Mouse (Mus musculus) layer of hippocampus, adult 11-12 months (tissue): Measurements from ENCODE around the gene Icam2.
A peak's percentile ranks its signal among the peaks of the same experiment; 100 is the strongest.
"Not testable (repeated sequence)": the region's sequence is repeated elsewhere in the genome, so short reads cannot be mapped to it uniquely, and the experiment has no call there.

Source experiments
- DNase-seq: peaks from one replicate; pipeline ENCODE4 v3.0.0; 2022; ENCODE audit warnings: low spot score

Icam2 gene

DNA sequence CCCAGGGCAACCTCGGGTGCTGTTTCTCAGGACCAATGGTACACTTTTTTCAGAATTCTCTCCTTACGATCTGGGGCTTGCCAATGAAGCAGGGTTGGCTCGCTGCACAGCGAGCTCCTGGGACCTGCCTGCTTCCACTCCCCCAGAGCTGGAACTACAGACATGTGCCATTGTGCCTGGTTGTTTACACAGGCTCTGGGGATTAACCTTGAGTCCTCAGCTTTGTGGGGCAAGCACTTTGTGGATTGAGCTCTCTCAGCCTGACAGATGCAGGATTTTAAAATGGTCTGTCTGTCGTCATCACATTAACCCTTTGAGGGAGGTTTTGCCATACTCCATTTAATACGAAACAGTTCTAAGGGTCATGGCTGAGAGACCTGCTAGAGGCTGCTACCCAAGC lies 43.0 kb downstream of the Icam2 start:
- DNase-seq, result no peak

DNA sequence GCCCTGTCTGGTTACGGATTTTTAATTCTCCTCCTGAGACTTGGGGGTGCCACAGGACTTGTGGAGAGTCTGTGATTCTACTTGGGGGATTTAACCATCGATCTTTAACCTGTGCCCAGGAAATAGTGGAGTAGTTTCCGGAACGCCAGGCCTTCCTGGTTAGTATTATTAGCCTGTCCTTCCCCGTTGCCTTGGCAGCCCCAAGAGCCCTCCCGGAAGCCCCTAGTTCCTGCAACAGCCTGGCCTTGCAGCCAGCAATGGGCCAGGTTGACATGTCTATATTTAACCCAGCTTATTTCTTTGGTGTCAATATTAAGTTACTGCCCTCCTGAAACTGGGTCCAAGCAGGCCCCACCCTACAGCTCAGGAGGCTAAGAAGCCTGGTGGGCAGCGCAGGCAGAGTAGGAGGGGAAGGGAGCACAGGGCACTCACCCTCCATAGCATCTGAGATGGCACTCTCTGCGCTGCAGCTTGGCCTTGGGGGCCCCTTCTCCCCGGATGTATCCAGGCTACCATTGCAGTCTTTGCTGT lies 46.8 kb downstream of the Icam2 start:
- DNase-seq, result no peak

DNA sequence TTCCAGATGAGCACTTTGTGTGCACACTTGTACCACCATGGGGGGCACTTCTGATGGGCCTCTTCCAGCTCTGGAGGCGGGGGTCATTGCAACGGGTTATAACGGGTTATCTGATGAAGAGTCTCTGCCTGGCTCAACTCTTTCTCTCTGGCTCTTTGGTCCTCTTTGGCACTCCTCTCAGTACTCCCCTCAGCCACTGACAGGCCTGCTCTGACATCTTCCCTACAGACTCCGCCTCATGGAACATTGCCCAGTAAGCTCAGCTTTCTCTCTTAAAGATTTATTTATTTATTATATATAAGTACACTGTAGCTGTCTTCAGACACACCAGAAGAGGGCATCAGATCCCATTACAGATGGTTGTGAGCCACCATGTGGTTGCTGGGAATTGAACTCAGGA lies 48.6 kb downstream of the Icam2 start:
- DNase-seq, result not testable (repeated sequence)

- no peak for DNase-seq
Observed at GRCm38 (mm10) chr11:106338870-106339269, 49.0 kb downstream of the Icam2 start.

DNA sequence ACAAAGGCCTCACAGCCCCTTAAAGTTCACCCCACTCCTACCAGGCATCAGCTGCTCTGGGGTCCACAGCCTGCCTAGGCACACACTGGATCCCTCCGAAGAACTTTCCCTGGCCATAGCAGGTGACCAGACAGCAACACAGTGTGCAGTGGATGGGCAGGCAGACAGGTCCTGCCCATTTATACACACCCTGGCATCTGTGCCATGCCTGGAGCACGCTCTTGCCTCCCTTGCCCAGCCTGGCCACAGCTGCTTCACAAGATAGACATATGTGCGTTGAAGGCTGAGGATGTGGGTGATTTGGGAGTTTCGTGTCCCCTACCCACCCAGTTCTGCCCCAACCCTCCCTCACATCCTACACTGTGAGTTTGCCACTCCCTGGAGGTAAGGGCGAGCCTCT lies 49.8 kb downstream of the Icam2 start:
- no peak for DNase-seq

DNA sequence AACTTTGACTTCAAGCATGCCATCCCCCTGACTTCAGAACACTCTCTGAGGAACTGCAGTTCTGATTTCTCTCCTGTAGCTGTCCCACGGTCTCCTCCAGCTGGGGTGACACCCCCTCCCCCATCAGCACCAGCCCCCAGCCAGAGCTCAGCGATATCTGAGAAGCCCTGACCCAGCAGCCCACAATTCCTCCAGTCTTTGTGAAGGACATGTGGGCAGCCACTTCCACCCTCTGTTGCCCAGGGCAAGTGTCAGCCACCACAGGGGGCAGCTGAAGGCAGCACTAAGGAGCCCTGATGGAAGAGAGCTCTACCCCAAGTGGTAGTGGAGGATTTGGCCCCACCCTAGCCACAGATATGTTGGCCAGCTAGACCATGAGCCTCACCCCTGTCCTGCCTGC lies 53.8 kb downstream of the Icam2 start:
- no peak for DNase-seq

- DNase-seq, result no peak
Observed at GRCm38 (mm10) chr11:106332458-106332857, 55.4 kb downstream of the Icam2 start.

DNA sequence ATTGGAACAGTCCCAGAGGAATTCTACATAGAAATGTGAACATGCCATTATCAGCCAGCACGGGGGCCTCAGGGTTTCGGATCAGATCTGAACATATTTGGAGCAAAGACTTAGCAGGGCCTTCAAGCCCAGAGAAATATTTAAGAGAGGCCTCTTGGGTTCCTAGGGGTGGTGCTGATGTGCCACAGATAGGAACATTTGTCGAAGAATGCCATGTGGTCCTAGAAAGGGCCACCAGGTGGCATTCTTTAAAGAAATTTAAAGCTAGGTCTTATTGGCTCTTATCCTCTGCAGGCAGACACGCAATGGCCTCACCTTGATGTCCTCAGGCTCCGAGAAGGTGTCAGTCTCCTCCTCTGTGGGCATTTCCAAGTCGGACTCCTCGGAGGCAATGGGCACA lies 58.2 kb downstream of the Icam2 start:
- peak; percentile 34 for DNase-seq

DNA sequence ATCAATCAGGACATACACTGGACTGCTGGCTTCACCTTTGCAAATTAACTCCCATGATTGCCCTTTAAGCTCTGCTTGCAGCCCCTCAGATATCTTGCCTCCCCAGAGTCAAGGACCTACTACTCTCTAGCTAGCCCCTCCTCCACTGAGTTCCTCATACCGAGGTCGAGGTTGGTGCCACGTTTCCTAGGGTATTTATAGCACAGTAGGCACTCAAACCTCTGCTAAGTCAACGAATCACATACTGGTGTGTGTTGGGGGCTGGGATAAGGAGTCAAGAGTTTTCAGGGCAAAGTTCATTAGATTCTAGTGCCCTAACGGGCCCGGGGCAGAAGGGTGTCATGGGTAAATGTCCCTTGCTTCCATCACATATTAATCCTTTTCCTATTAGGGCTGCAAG lies 58.7 kb downstream of the Icam2 start:
- no peak for DNase-seq

- DNase-seq, result no peak
Observed at GRCm38 (mm10) chr11:106328521-106328920, 59.4 kb downstream of the Icam2 start.
